Mouse (Mus musculus) heart, embryonic 10.5 days (tissue): ENCODE measurements at regions not wholly inside any gene's neighbourhood (a gene's known extent, or its start where the extent isn't known, plus 50 kb on each side); places are given as distances from the start of the nearest gene placed in this dataset.

Experiments used
- DNase-seq: peaks from one replicate; pipeline ENCODE4 v3.0.0-alpha.2; 2017; ENCODE audit warnings: low spot score
- H3K27ac ChIP-seq: fragments of 300-500 bp; sonication (generic); 2 replicates; pipeline ENCODE4 v1.5.1; 2016; ENCODE audit warnings: mild to moderate bottlenecking
- H3K27me3 ChIP-seq: fragments of 300-500 bp; sonication (generic); 2 replicates; pipeline ENCODE4 v1.6.1; 2016; ENCODE audit warnings: mild to moderate bottlenecking; ENCODE audit not compliant: poor library complexity, insufficient read depth, severe bottlenecking
- H3K36me3 ChIP-seq: fragments of 300-500 bp; sonication (generic); 2 replicates; pipeline ENCODE4 v1.6.1; 2016; ENCODE audit warnings: mild to moderate bottlenecking, moderate library complexity
- H3K4me1 ChIP-seq: fragments of 300-500 bp; sonication (generic); 2 replicates; pipeline ENCODE4 v1.6.1; 2016; ENCODE audit warnings: mild to moderate bottlenecking
- H3K4me3 ChIP-seq: fragments of 300-500 bp; sonication (generic); 2 replicates; pipeline ENCODE4 v1.5.1; 2016; ENCODE audit warnings: mild to moderate bottlenecking, moderate library complexity
- H3K9me3 ChIP-seq: fragments of 300-500 bp; sonication (generic); 2 replicates; pipeline ENCODE4 v1.6.1; 2016; ENCODE audit warnings: mild to moderate bottlenecking, moderate library complexity
- WGBS: fragments of 180-500 bp; shearing (Covaris S2); methylation state at CpG from one replicate; pipeline ENCODE4 v1.1.7; 2016; 5-methylcytosine and 5-hydroxymethylcytosine counted together

- no peaks in the 10 kb centered on the region for H3K36me3 ChIP-seq
- H3K27me3 ChIP-seq: no peaks in the 10 kb centered on the region
- no peak overlapping the region for H3K4me3 ChIP-seq
- no peak overlapping the region for H3K27ac ChIP-seq
- no peak for DNase-seq
- H3K4me1 ChIP-seq: no peaks in the 10 kb centered on the region
- WGBS: 68% methylated on average over 3 of the region's 3 CpGs
- H3K9me3 ChIP-seq: no peaks in the 10 kb centered on the region
Observed at GRCm38 (mm10) chr5:133774116-133774515, 325.4 kb upstream of the Castor2 start.

GRCm38 (mm10) chr5:133768856-133769255, 330.7 kb upstream of the Castor2 start:
- H3K27ac ChIP-seq: no peak overlapping the region
- 61% methylated on average over 2 of the region's 2 CpGs for WGBS
- DNase-seq: no peak
- H3K4me1 ChIP-seq: no peaks in the 10 kb centered on the region
- no peaks in the 10 kb centered on the region for H3K27me3 ChIP-seq
- H3K9me3 ChIP-seq: no peaks in the 10 kb centered on the region
- no peaks in the 10 kb centered on the region for H3K36me3 ChIP-seq
- no peak overlapping the region for H3K4me3 ChIP-seq

DNA sequence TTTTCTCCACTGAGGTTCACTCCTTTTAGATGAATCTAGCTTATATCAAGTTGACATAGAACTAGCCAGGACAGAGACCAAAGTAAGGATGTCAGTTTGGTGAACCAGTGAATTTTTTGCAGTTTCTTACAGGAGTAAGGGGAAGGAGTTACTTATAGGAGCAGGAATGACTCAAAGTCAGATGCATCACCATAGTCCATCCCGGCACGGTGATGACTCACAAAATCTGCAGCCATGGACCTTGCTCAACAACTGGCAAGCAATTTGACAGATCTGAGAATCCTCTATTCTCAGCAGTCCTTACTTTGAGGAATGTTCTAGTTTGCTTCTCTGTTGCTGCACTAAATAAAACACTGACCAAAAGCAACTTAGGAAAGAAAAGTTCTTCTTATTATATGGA, 341.7 kb upstream of the Castor2 start:
- no peak overlapping the region for H3K4me3 ChIP-seq
- no peaks in the 10 kb centered on the region; the same call in 1 of the 2 replicates for H3K27me3 ChIP-seq
- 97% methylated on average over 2 of the region's 2 CpGs for WGBS
- H3K9me3 ChIP-seq: no peaks in the 10 kb centered on the region; the same call in 1 of the 2 replicates
- no peaks in the 10 kb centered on the region for H3K36me3 ChIP-seq
- no peaks in the 10 kb centered on the region for H3K4me1 ChIP-seq
- DNase-seq: no peak
- no peak overlapping the region for H3K27ac ChIP-seq

DNA sequence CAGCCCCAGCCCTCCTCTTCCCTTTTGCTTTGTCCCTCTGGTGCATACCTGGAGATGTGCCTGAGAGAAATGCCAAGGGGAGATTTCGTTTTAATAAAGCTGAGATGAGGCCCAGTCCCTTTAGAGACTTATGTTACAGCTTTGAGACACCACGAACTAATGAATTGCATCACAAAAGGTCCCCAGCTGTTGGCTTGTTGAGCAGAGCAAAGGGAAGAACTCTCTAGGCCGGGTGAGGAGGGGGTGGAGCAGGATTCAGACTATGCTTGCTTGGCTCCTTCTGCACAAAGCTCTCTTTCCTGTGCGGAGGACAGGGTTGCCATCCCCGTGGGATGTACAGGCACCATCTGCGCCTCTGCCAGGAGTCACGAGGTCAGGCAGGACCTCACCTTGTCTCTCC, 345.3 kb upstream of the Castor2 start:
- DNase-seq: no peak
- Histone ChIP-seq H3K4me1 (no peaks in the 10 kb centered on the region), H3K27ac (no peak overlapping the region), H3K4me3 (no peak overlapping the region), H3K27me3 (no peaks in the 10 kb centered on the region; the same call in 1 of the 2 replicates), H3K9me3 (no peaks in the 10 kb centered on the region; the same call in 1 of the 2 replicates), H3K36me3 (no peaks in the 10 kb centered on the region)
- WGBS: 35% methylated on average over 7 of the region's 7 CpGs

DNA sequence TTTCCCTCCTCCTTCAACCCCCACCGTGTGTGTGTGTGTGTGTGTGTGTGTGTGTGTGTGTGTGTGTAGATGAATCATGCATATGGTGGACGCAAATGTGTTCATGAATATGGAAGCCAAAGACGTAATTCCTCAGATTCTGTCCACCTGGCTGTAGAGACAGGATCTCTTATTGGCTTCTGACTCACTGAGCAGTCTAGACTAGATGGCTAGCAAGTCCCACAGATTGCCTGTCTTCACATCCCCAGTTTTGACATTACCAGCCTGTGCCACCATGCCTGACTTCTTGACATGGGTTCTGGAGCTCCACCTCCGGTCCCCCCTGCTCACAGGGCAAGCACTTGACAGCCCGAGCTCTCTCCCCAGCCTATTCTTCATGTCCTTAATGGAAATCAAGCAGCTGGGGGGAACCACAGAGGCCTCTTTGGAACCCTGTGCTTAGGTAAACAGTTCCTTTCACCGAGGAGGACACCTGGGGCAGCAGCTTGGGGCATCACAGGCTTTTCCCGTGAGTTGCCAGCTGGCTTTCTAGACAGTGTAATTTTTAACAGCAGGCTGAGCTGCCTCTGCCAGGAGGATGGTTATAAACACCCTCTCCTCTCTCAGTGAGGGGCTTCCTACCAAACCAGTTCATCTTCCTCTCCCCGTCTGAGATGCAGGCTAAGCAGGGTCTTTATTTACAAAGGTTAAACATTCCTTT, 345.9 kb upstream of the Castor2 start:
- WGBS: 43% methylated on average over 8 of the region's 8 CpGs
- Histone ChIP-seq H3K4me1 (no peaks in the 10 kb centered on the region), H3K4me3 (no peak overlapping the region), H3K9me3 (no peaks in the 10 kb centered on the region; the same call in 1 of the 2 replicates), H3K27me3 (no peaks in the 10 kb centered on the region; the same call in 1 of the 2 replicates), H3K27ac (no peak overlapping the region), H3K36me3 (no peaks in the 10 kb centered on the region)
- no peak for DNase-seq

DNA sequence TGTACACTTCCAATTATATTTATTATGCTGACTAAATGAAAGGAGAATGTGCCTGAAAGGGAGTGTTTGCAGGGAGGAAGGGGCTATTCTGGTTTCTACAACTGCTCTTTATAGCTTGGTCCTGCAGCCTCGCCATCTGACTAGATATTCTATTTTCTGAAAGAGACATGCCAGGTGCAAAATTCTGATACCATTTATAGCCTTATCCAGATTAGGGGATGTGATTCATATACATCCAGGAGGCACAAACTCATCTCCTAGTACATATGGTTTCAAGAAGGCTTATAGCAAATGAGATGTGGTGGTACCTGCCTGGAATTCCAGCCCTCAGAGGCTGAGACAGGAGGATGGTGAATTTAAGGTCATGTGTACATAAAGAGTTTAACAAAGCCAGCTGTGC, 352.6 kb upstream of the Castor2 start:
- no peaks in the 10 kb centered on the region for H3K36me3 ChIP-seq
- no peaks in the 10 kb centered on the region for H3K9me3 ChIP-seq
- DNase-seq: no peak
- no peaks in the 10 kb centered on the region for H3K4me1 ChIP-seq
- no peak overlapping the region for H3K4me3 ChIP-seq
- no peak overlapping the region for H3K27ac ChIP-seq
- no peaks in the 10 kb centered on the region for H3K27me3 ChIP-seq
- 90% methylated on average over 1 of the region's 1 CpGs for WGBS

- no peak overlapping the region for H3K4me3 ChIP-seq
- no peaks in the 10 kb centered on the region for H3K9me3 ChIP-seq
- H3K4me1 ChIP-seq: no peaks in the 10 kb centered on the region
- H3K27me3 ChIP-seq: no peaks in the 10 kb centered on the region
- H3K27ac ChIP-seq: no peak overlapping the region
- no peaks in the 10 kb centered on the region for H3K36me3 ChIP-seq
- WGBS: 80% methylated on average over 10 of the region's 10 CpGs
- DNase-seq: no peak
Observed at GRCm38 (mm10) chr5:133746411-133746810, 353.1 kb upstream of the Castor2 start.

- Histone ChIP-seq H3K27me3 (no peaks in the 10 kb centered on the region), H3K36me3 (no peaks in the 10 kb centered on the region), H3K27ac (no peak overlapping the region), H3K9me3 (no peaks in the 10 kb centered on the region), H3K4me1 (no peaks in the 10 kb centered on the region), H3K4me3 (no peak overlapping the region)
- 70% methylated on average over 3 of the region's 3 CpGs for whole genome bisulfite sequencing
- DNase-seq: no peak
Observed at GRCm38 (mm10) chr5:133744136-133744535, 355.4 kb upstream of the Castor2 start.

DNA sequence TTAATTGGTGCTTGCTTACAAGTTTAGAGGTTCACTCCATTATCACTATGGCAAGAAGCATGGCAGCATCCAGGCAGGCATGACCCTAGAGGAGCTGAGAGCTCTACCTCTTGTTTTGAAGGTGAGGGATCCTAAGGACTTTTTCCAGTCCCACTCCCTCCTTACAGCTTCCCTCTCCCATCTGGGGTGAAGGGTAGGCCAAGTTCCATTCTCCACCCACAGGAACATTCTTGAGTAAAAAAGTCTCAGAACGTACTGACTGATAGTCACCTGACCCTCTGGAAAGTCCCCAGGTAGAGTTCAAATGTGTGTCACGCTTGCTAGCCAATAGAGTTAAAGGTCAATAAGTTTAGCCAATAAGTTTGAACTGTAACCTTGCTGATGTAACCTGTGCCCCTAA, 355.9 kb upstream of the Castor2 start:
- Histone ChIP-seq H3K36me3 (no peaks in the 10 kb centered on the region), H3K27ac (no peak overlapping the region), H3K4me3 (no peak overlapping the region), H3K4me1 (no peaks in the 10 kb centered on the region), H3K9me3 (no peaks in the 10 kb centered on the region), H3K27me3 (no peaks in the 10 kb centered on the region)
- no peak for DNase-seq
- WGBS: 86% methylated on average over 2 of the region's 2 CpGs

- no peak for DNase-seq
- H3K27me3 ChIP-seq: no peaks in the 10 kb centered on the region
- no peak overlapping the region for H3K27ac ChIP-seq
- no peaks in the 10 kb centered on the region for H3K9me3 ChIP-seq
- H3K4me1 ChIP-seq: no peaks in the 10 kb centered on the region
- H3K4me3 ChIP-seq: no peak overlapping the region
- WGBS: 77% methylated on average over 4 of the region's 4 CpGs
- H3K36me3 ChIP-seq: no peaks in the 10 kb centered on the region
Observed at GRCm38 (mm10) chr5:133731871-133732270, 367.6 kb upstream of the Castor2 start.

GRCm38 (mm10) chr5:133718187-133719078, 381.1 kb upstream of the Castor2 start:
- no peak for DNase-seq
- Histone ChIP-seq H3K27ac (no peak overlapping the region), H3K4me1 (no peaks in the 10 kb centered on the region), H3K36me3 (no peaks in the 10 kb centered on the region), H3K9me3 (no peaks in the 10 kb centered on the region), H3K4me3 (no peak overlapping the region), H3K27me3 (no peaks in the 10 kb centered on the region)
- 65% methylated on average over 10 of the region's 10 CpGs for WGBS

- DNase-seq: no peak
- Histone ChIP-seq H3K9me3 (no peaks in the 10 kb centered on the region), H3K27ac (no peak overlapping the region), H3K4me1 (no peaks in the 10 kb centered on the region), H3K4me3 (no peak overlapping the region), H3K36me3 (no peaks in the 10 kb centered on the region), H3K27me3 (no peaks in the 10 kb centered on the region)
- 93% methylated on average over 1 of the region's 1 CpGs for whole genome bisulfite sequencing
Observed at GRCm38 (mm10) chr5:133715830-133716229, 383.7 kb upstream of the Castor2 start.

GRCm38 (mm10) chr5:133712652-133713051, 386.9 kb upstream of the Castor2 start:
- H3K36me3 ChIP-seq: no peaks in the 10 kb centered on the region
- no peak overlapping the region for H3K27ac ChIP-seq
- H3K9me3 ChIP-seq: no peaks in the 10 kb centered on the region
- H3K4me3 ChIP-seq: no peak overlapping the region
- no peaks in the 10 kb centered on the region for H3K4me1 ChIP-seq
- DNase-seq: no peak
- 70% methylated on average over 3 of the region's 3 CpGs for WGBS
- H3K27me3 ChIP-seq: no peaks in the 10 kb centered on the region
